Mouse (Mus musculus): ENCODE results near the gene Olfr1314.

Olfr1314 gene

GRCm38 (mm10) chr2:112096681-112097080 lies at the start of gene Olfr1314:
Olfr1314 (minus strand) TSS chr2:112096781.
- no peak for DNase-seq (ENCODE audit: low read depth in 2 of 2, low spot score in 2 of 2)

DNA sequence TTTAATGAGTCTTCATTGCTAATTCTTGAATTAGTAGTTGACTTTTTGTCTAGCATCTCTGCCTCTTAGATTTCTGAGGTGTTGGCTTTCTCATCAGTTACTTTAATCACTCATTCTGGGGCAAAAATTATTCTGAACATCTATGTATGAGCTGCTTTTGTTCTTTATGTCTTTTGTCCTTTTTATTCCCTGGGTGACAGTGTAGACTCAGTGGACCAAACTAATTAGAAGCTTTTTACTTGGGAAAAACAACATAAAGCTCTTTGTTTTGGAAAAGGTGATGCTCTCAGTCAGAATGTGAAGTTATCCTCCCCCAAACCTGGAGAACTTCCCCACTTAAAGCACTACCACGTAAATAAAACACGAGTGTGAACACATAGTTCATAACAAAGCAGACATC lies 43.4 kb upstream of the Olfr1314 start, which contains the start of gene Olfr1317:
Gene Olfr1317, plus strand, starts transcription at position 301 of the 400 bp plus-strand sequence.
- no peak for DNase-seq (ENCODE audit: low read depth in 2 of 2, low spot score in 2 of 2)

GRCm38 (mm10) chr2:112134877-112135276 lies 38.3 kb upstream of the Olfr1314 start, which contains the start of gene Olfr1316:
Olfr1316 (minus strand) TSS chr2:112134977.
- DNase-seq (ENCODE audit: low read depth in 2 of 2, low spot score in 2 of 2), result no peak

- no peak for DNase-seq (ENCODE audit: low read depth in 2 of 2, low spot score in 2 of 2)
Measured at GRCm38 (mm10) chr2:112115340-112115739, 18.8 kb upstream of the Olfr1314 start, which contains the start of gene Olfr1315-ps1. Olfr1315-ps1 (minus strand) TSS chr2:112115440.

- no peak for DNase-seq (ENCODE audit: low read depth in 2 of 2, low spot score in 2 of 2)
Measured at GRCm38 (mm10) chr2:112077743-112078142, 18.8 kb downstream of the Olfr1314 start, which contains the start of gene Olfr1313. Olfr1313 (minus strand) TSS chr2:112077843.

DNA sequence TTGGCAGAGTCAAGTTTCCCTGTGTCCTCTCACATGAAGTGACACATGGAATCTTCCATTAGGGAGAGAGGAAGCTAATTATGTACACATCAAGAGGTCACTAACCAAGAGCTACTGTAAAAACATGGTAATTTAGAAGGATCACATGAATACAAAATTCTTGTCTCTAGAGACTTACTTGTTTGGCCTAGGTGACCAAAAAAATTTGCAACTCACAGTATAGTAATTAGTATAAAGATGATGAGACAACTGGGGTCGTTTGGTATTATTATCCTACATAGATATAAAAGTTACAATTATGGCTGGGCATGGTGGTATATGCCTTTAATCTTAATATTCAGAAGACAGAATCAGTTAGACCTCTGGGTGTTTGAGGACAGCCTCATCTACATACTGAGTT lies 46.4 kb downstream of the Olfr1314 start, which contains the start of gene Olfr1312:
Gene Olfr1312, minus strand, starts transcription at position 101 of the 400 bp plus-strand sequence.
- no peak for DNase-seq (ENCODE audit: low read depth in 2 of 2, low spot score in 2 of 2)

All from CD8-positive naive resting alpha-beta T cell, adult 2 months (primary cell).